Mouse (Mus musculus) inflammation-experienced regulatory T-cells, adult 16 weeks (primary cell): ENCODE results near the gene Foxq1. TPM values are rescaled to one million over a fixed set of nuclear protein-coding genes. Genes with fewer than 3 reads are reported as not detected.

Experiments
- polyA plus RNA-seq: library from polyadenylated mRNA; unstranded; fragments of 100-300 nt; shearing (Covaris generic); gene quantifications from one replicate; pipeline ENCODE4 v1.2.1, GENCODE M21; 2017

Gene Foxq1
- not detected for polyA plus RNA-seq

DNA sequence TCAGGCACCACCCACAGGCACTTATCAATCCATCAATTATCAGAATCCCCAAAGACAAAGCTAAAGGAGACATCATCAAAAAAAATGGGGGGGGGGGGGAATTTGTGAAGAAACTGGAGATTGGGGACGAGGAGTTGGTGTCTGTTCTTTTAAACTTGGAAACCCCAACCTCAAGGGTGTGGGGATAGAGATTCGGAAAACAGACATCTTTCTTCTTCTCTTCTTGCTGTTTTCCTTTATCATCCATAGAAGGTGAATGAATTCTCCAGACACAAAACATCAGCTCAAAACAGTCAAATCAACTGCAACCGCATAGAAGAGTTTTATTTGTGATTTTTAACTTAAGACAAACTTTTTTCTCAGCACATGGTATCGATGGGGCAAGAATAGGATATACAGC lies at the start of gene Foxq1:
Gene Foxq1 (plus strand): TSS at position 301 of the 400 bp plus-strand sequence.

DNA sequence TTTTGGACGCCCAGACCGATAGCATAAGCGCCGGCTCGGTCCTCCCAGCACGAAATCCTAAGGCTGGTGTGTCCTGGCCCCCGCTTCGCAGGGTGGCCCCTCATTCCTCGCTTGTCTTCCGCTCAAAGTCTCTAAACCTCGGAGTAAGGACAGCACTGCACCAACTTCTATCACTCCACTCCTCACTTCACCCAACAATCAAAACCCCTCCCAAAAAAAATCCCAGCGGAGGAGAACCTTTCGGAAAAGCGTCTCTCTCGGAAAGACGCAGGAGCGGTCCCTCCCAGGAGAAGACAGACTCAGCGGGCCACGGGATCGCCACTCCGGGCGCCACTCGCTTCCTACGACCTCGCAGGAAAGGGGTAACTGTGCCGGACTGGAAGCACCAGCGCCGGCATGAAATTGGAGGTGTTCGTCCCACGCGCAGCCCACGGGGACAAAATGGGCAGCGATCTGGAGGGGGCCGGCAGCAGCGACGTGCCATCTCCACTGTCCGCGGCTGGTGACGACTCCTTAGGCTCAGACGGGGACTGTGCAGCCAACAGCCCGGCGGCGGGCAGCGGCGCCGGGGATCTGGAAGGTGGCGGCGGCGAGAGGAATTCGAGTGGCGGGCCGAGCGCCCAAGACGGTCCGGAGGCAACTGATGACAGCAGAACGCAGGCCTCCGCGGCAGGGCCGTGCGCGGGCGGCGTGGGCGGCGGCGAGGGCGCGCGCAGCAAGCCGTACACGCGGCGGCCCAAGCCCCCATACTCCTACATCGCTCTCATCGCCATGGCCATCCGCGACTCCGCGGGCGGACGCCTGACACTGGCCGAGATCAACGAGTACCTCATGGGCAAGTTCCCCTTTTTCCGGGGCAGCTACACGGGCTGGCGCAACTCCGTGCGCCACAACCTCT lies 2.8 kb downstream of the Foxq1 start, which contains the start of gene A530084C06Rik:
Gene A530084C06Rik (minus strand): TSS at position 813 of the 898 bp plus-strand sequence.

Other genes with a start within 250 kb of the Foxq1 start
- gene A530084C06Rik, start 3.2 kb downstream of the Foxq1 start, polyA plus RNA-seq, result not detected
- not detected for gene Foxf2, start 69.7 kb downstream of the Foxq1 start, polyA plus RNA-seq